Mouse (Mus musculus) bone marrow, adult 2 months (tissue): ENCODE data around the gene Pdia2. TPM values are rescaled to one million over a fixed set of nuclear protein-coding genes. Genes with fewer than 3 reads are reported as not detected.
A peak's percentile ranks its signal among the peaks of the same experiment; 100 is the strongest.
"Not testable (repeated sequence)": the region's sequence is repeated elsewhere in the genome, so short reads cannot be mapped to it uniquely, and the experiment has no call there.

Source experiments
- H3K27ac ChIP-seq: fragments of 200-500 bp; 2 replicates; pipeline ENCODE4 v1.5.1; 2012; ENCODE audit warnings: low read depth, mild to moderate bottlenecking, control low read depth, inconsistent platforms, low read length; ENCODE audit not compliant: control insufficient read depth, poor library complexity, insufficient read depth
- H3K4me1 ChIP-seq: fragments of 200-500 bp; 2 replicates; pipeline ENCODE4 v1.6.1; 2011; ENCODE audit warnings: low read length; ENCODE audit not compliant: control insufficient read depth, insufficient read depth
- H3K4me3 ChIP-seq: fragments of 200-500 bp; replicated peaks from 2 replicates; pipeline ENCODE3; 2011; ENCODE audit warnings: mild to moderate bottlenecking, low read depth, low read length, control low read depth; ENCODE audit not compliant: control insufficient read depth
- CTCF ChIP-seq: fragments of 200-500 bp; IDR thresholded peaks from 2 replicates; pipeline ENCODE4 v1.5.1; 2011; ENCODE audit warnings: low read length, control low read depth; ENCODE audit not compliant: control insufficient read depth, insufficient read depth
- POLR2A ChIP-seq: fragments of 200-500 bp; IDR thresholded peaks from 2 replicates; pipeline ENCODE4 v1.6.1; 2011; ENCODE audit warnings: low read depth, mild to moderate bottlenecking, control low read depth, low read length, borderline replicate concordance; ENCODE audit not compliant: control insufficient read depth
- WGBS: fragments of 180-500 bp; shearing (Covaris S2); methylation state at CpG from one replicate; pipeline ENCODE4 v1.1.7; 2018; 5-methylcytosine and 5-hydroxymethylcytosine counted together
- polyA plus RNA-seq: library from polyadenylated mRNA; stranded (reverse); fragments of >200 nt; gene quantifications from 2 replicates; pipeline ENCODE4 v1.2.4, GENCODE M21; 2011; ENCODE audit warnings: low replicate concordance; ENCODE audit not compliant: missing spikeins, insufficient read depth, insufficient read length

Pdia2 gene
- polyA plus RNA-seq, 1 experiment = 23.9 TPM

- no peak overlapping the region for H3K4me3 ChIP-seq
- TF ChIP-seq CTCF (no peak), POLR2A (no peak)
- 69% methylated on average over 1 of the region's 1 CpGs for WGBS
These were observed 7.5 kb upstream of the Pdia2 start for GRCm38 (mm10) chr17:26206392-26206791.

DNA sequence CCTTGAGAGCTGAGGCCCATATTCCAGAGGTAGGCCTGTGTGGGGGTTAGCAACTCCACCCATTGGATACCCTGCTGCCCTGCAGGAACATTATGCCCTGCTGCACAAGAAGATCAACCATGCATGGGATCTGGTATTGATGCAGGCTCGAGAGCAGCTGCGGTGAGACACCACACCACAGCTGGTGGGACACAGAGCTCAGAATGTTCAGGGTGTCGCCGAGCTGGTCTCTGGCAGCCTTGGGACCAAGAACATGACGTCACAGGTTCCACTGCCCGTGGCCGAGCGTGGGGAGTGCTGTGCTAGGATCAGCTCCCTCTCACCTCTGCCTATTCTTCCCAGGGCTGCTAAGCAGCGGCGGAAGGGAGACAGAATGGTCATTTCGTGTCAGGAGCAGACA lies 5.9 kb upstream of the Pdia2 start:
- Histone ChIP-seq H3K4me1 (no peaks in the 10 kb centered on the region; the same call in 1 of the 2 replicates), H3K27ac (no peak overlapping the region), H3K4me3 (no peak overlapping the region)
- TF ChIP-seq CTCF (no peak), POLR2A (no peak)
- 70% methylated on average over 11 of the region's 11 CpGs for WGBS

More at GRCm38 (mm10) chr17:26206392-26206791, 7.5 kb upstream of the Pdia2 start:
- Histone ChIP-seq H3K4me1 (no peaks in the 10 kb centered on the region; the same call in 1 of the 2 replicates), H3K27ac (no peak overlapping the region)

DNA sequence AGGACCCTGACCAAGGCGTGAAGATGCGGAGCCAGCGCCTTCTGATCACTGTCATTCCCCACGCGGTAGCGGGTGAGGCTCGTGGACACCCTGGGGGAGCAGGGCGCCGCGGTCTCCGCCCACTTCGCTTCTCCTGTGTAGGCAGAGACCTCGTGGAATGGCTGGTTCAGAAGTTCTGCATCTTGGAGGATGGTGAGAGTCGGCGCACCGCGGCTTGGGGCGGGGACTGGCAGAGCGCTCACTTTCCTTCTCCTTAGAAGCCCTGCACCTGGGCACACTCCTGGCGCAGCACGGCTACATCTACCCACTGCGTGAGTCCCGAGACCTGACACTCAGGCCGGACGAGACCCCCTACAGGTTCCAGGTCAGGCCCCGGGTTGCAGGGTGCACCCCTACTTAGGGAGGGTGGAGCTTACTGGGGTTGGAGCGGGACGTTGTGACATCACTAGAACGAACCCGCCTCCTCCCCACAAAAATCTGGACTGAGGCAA lies 4.5 kb upstream of the Pdia2 start:
- WGBS = 1% methylated on average over 30 of the region's 30 CpGs
- Histone ChIP-seq H3K27ac (no peak overlapping the region), H3K4me3 (peak overlapping the region; percentile 14), H3K4me1 (no peaks in the 10 kb centered on the region; the same call in 1 of the 2 replicates)
- TF ChIP-seq POLR2A = no peak
- TF ChIP-seq CTCF = no peak

DNA sequence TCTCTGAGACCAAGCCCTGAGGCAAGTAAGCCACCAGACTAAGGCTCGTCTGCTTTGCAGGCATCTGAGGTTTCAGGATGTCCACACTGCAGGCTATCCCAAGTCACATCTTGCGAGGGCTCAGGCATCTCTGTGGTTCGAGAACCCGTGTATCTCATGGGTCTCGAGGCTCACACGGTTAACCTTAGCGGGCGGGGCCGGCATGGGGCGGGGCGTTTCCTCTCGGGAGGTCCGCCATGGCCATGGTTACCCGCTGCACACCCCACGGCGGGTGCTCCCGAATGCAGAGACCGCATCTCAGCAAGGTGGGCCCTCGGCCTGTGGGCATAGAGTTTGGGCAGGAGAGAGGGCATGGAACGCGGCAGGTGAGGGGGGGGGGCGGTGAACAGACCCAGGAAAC lies 3.9 kb upstream of the Pdia2 start, which contains the start of gene Rgs11:
Rgs11 (plus strand) TSS at position 215 of the 400 bp plus-strand sequence.
- Histone ChIP-seq H3K4me1 (no peaks in the 10 kb centered on the region; the same call in 1 of the 2 replicates), H3K4me3 (peak within 1 kb of the TSS; percentile 29), H3K27ac (no peak within 1 kb of the TSS)
- 2% methylated on average over 22 of the region's 22 CpGs for WGBS
- TF ChIP-seq POLR2A = no peak

- Histone ChIP-seq H3K4me1 (no peaks in the 10 kb centered on the region; the same call in 1 of the 2 replicates), H3K27ac (no peak overlapping the region)
- TF ChIP-seq CTCF = no peak
- no peak for TF ChIP-seq POLR2A
These were observed 3.1 kb upstream of the Pdia2 start for GRCm38 (mm10) chr17:26201998-26202397.

DNA sequence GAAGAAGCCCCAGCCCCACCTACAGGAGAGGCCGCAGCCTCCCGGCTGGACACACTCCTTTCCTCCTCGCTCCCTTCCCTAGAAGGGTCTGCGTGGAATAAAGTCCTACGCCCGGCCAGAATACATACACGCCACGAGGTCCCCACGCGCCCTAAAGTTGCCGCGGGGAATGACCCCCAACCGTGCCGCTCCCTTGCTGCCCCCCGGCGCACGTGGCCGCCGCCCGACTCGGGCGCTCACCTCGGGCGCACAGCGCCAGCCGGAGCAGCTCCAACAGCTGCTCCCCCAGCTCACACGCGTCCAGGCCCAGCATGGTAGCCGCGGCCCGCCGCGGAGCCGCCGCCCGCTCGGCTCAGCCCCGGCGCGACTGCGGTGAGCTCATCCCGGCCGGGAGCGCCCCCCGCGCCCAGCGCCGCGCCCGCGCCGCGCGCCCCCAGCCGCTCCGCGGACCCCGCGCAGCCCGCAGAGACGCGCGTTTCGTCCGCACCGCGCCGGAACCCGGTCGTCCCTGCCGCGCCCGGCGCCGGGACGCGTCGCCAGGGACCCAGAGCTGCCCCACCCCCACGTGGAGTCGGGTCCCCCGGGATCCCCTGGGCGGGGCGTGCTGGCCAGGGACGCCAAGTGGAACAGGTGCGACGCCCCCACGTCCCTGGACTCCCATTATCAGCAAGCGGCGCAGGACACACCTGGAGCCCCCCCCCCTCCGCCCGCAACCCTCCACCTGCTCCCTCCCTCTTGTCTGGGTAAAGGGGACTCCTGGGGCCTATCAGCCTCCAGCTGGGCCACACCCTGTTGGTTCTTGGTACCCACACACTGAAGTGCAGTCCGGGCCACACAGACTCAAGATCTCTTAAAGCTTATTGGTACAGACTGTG lies 2.2 kb upstream of the Pdia2 start:
- Histone ChIP-seq H3K27ac (no peak overlapping the region), H3K4me1 (no peaks in the 10 kb centered on the region; the same call in 1 of the 2 replicates)
- 2% methylated on average over 92 of the region's 92 CpGs for WGBS

More at GRCm38 (mm10) chr17:26201998-26202397, 3.1 kb upstream of the Pdia2 start:
- no peak overlapping the region for H3K4me3 ChIP-seq

GRCm38 (mm10) chr17:26192481-26193190 lies 6.3 kb downstream of the Pdia2 start:
- no peak for TF ChIP-seq CTCF
- TF ChIP-seq POLR2A = no peak
- WGBS = 91% methylated on average over 15 of the region's 15 CpGs
- Histone ChIP-seq H3K27ac (no peak overlapping the region), H3K4me3 (no peak overlapping the region), H3K4me1 (no peaks in the 10 kb centered on the region; the same call in 1 of the 2 replicates)

More for the DNA sequence above, 2.2 kb upstream of the Pdia2 start:
- no peak for TF ChIP-seq POLR2A
- H3K4me3 ChIP-seq = no peak overlapping the region

DNA sequence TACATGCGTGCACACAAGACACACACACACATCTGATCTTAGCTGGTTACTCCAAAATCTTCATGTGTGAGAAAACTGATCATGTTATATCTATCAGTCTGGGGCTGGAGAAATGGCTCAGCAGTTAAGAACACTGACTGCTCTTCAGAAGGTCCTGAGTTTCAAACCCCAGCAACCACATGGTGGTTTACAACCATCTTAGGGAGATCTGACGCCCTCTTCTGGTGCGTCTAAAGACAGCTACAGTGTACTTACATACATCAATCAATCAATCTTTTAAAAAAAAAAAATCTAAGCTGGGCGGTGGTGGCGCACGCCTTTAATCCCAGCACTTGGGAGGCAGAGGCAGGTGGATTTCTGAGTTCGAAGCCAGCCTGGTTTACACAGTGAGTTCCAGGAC lies 7.4 kb downstream of the Pdia2 start:
- H3K4me3 ChIP-seq, H3K27ac ChIP-seq, H3K4me1 ChIP-seq: not testable (repeated sequence)
- WGBS = 83% methylated on average over 7 of the region's 7 CpGs

DNA sequence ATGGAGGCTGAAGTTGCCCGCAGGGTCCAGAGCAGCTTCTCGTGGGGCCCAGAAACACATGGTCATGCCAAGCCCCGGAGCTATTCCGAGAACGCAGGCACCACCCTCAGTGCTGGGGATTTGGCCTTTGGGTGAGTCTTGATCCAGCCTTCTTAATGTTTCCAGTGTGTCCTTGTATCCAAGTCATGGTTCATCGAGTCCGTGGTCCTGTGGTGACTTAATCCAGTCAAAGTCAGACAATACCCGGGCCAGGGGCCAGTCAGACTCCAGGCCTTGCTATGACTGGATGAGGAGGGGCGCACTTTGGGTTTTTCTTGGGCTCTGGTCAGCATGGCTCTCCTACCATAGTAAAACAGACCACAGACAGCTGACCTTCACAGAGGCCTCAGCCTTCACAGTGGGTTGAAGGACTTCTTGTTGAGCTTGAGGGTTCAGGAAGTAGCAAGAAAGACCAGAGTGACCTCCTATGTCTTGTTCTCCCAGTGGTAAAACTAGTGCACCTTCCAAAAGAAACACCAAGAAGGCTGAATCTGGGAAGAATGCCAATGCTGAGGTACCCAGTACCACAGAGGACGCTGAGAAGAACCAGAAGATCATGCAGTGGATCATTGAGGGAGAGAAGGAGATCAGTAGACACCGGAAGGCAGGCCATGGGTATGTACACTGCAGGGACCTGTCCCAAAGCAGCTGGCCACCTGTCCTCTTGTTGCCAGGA lies 10.6 kb downstream of the Pdia2 start:
- no peak overlapping the region; the same call in 1 of the 2 replicates for H3K27ac ChIP-seq
- H3K4me3 ChIP-seq = no peak overlapping the region
- no peaks in the 10 kb centered on the region for H3K4me1 ChIP-seq
- 87% methylated on average over 11 of the region's 11 CpGs for WGBS
- TF ChIP-seq CTCF = no peak
- no peak for TF ChIP-seq POLR2A
